Mouse (Mus musculus) liver, embryonic 12.5 days (tissue): ENCODE measurements around the gene Tpd52l2. TPM values are rescaled to one million over a fixed set of nuclear protein-coding genes. Genes with fewer than 3 reads are reported as not detected.

ENCODE experiments used
- ATAC-seq: fragments of 200-750 bp; cut with Nextera tagmentation; 2 replicates; pipeline ENCODE4 v1.8.0; 2017; ENCODE audit warnings: moderate number of reproducible peaks, mild to moderate bottlenecking, moderate library complexity
- H3K27ac ChIP-seq: fragments of 300-500 bp; sonication (generic); 2 replicates; pipeline ENCODE4 v1.5.1; 2016; ENCODE audit warnings: mild to moderate bottlenecking
- H3K27me3 ChIP-seq: fragments of 300-500 bp; sonication (generic); replicated peaks from 2 replicates; pipeline ENCODE4 v1.6.1; 2016; ENCODE audit warnings: mild to moderate bottlenecking, moderate library complexity
- H3K36me3 ChIP-seq: fragments of 300-500 bp; sonication (generic); 2 replicates; pipeline ENCODE4 v1.6.1; 2016; ENCODE audit warnings: mild to moderate bottlenecking, moderate library complexity
- H3K4me1 ChIP-seq: fragments of 300-500 bp; sonication (generic); 2 replicates; pipeline ENCODE4 v1.6.1; 2016
- H3K4me2 ChIP-seq: fragments of 300-500 bp; sonication (generic); 2 replicates; pipeline ENCODE4 v1.6.1; 2016; ENCODE audit warnings: mild to moderate bottlenecking, moderate library complexity
- H3K4me3 ChIP-seq: fragments of 300-500 bp; sonication (generic); 2 replicates; pipeline ENCODE4 v1.5.1; 2016; ENCODE audit warnings: mild to moderate bottlenecking, moderate library complexity
- H3K9ac ChIP-seq: fragments of 300-500 bp; sonication (generic); 2 replicates; pipeline ENCODE4 v1.6.1; 2016; ENCODE audit warnings: mild to moderate bottlenecking, moderate library complexity
- H3K9me3 ChIP-seq: fragments of 300-500 bp; sonication (generic); replicated peaks from 2 replicates; pipeline ENCODE4 v1.6.1; 2016; ENCODE audit warnings: mild to moderate bottlenecking, moderate library complexity
- WGBS: fragments of 180-500 bp; shearing (Covaris S2); methylation state at CpG from one replicate; pipeline ENCODE4 v1.1.7; 2016; ENCODE audit not compliant: insufficient replicate concordance; 5-methylcytosine and 5-hydroxymethylcytosine counted together
- polyA plus RNA-seq: library from polyadenylated mRNA; unstranded; fragments of >200 nt; fragmentation: Nextera tagmentation; extraction: Ambion mirVana; gene quantifications from 2 replicates; pipeline ENCODE4 v1.2.1, GENCODE M21; 2016

Tpd52l2 gene
- polyA plus RNA-seq, 1 experiment from 2014 or later, result 95.8 TPM

GRCm38 (mm10) chr2:181520118-181520935 is 23.4 kb downstream of the Tpd52l2 start, which contains the start of gene Dnajc5:
Gene Dnajc5, plus strand, starts transcription at chr2:181520485.
- H3K27ac ChIP-seq, result peak within 1 kb of the TSS; percentile 99
- no peaks in the 10 kb centered on the region for H3K27me3 ChIP-seq
- no peaks in the 10 kb centered on the region for H3K9me3 ChIP-seq
- H3K9ac ChIP-seq, result peak within 1 kb of the TSS; percentile 98
- H3K4me3 ChIP-seq, result peak within 1 kb of the TSS; percentile 96
- peaks cover 35% of the 10 kb centered on the region for H3K36me3 ChIP-seq
- WGBS, result 1% methylated on average over 74 of the region's 74 CpGs
- peaks cover 46% of the 10 kb centered on the region for H3K4me1 ChIP-seq
- peak; percentile 97 for ATAC-seq
- H3K4me2 ChIP-seq, result peak within 1 kb of the TSS; percentile 85

- no peaks in the 10 kb centered on the region for H3K27me3 ChIP-seq
- H3K9ac ChIP-seq, result peak overlapping the region; percentile 98
- under 1% methylated on average over 17 of the region's 17 CpGs for WGBS
- peaks cover 35% of the 10 kb centered on the region for H3K36me3 ChIP-seq
- no peaks in the 10 kb centered on the region for H3K9me3 ChIP-seq
- peak overlapping the region; percentile 96 for H3K4me3 ChIP-seq
- peak overlapping the region; percentile 85 for H3K4me2 ChIP-seq
- H3K27ac ChIP-seq, result peak overlapping the region; percentile 99
- ATAC-seq, result no peak
- H3K4me1 ChIP-seq, result peaks cover 46% of the 10 kb centered on the region
Measured at GRCm38 (mm10) chr2:181520936-181521227, 23.9 kb downstream of the Tpd52l2 start.

GRCm38 (mm10) chr2:181521491-181521890 is 24.5 kb downstream of the Tpd52l2 start:
- Histone ChIP-seq H3K4me1 (peaks cover 46% of the 10 kb centered on the region), H3K4me2 (peak overlapping the region; percentile 85), H3K9ac (peak overlapping the region; percentile 98), H3K4me3 (peak overlapping the region; percentile 96), H3K27me3 (no peaks in the 10 kb centered on the region), H3K9me3 (no peaks in the 10 kb centered on the region), H3K36me3 (peaks cover 31% of the 10 kb centered on the region), H3K27ac (peak overlapping the region; percentile 99)
- 36% methylated on average over 10 of the region's 10 CpGs for WGBS
- no peak for ATAC-seq

GRCm38 (mm10) chr2:181522811-181523210 is 25.9 kb downstream of the Tpd52l2 start:
- no peak for ATAC-seq
- peak overlapping the region; percentile 85 for H3K4me2 ChIP-seq
- no peaks in the 10 kb centered on the region for H3K9me3 ChIP-seq
- H3K27me3 ChIP-seq, result no peaks in the 10 kb centered on the region
- WGBS, result 46% methylated on average over 5 of the region's 5 CpGs
- peak overlapping the region; percentile 99 for H3K27ac ChIP-seq
- H3K4me3 ChIP-seq, result peak overlapping the region; percentile 96
- H3K36me3 ChIP-seq, result peaks cover 27% of the 10 kb centered on the region
- H3K9ac ChIP-seq, result peak overlapping the region; percentile 98; the same call in 1 of the 2 replicates
- H3K4me1 ChIP-seq, result peaks cover 46% of the 10 kb centered on the region

- 80% methylated on average over 5 of the region's 5 CpGs for WGBS
- no peak overlapping the region for H3K4me3 ChIP-seq
- H3K27me3 ChIP-seq, result no peaks in the 10 kb centered on the region
- H3K36me3 ChIP-seq, result peaks cover 47% of the 10 kb centered on the region
- peaks cover 32% of the 10 kb centered on the region for H3K4me1 ChIP-seq
- no peak overlapping the region for H3K27ac ChIP-seq
- H3K4me2 ChIP-seq, result no peak overlapping the region
- H3K9ac ChIP-seq, result no peak overlapping the region
- no peak for ATAC-seq
- H3K9me3 ChIP-seq, result no peaks in the 10 kb centered on the region
Measured at GRCm38 (mm10) chr2:181525526-181525925, 28.6 kb downstream of the Tpd52l2 start.

GRCm38 (mm10) chr2:181529076-181529475 is 32.1 kb downstream of the Tpd52l2 start:
- Histone ChIP-seq H3K27ac (no peak overlapping the region), H3K4me3 (no peak overlapping the region), H3K4me2 (no peak overlapping the region), H3K9ac (no peak overlapping the region), H3K9me3 (no peaks in the 10 kb centered on the region), H3K36me3 (peaks cover 66% of the 10 kb centered on the region), H3K4me1 (peaks cover 15% of the 10 kb centered on the region), H3K27me3 (no peaks in the 10 kb centered on the region)
- no peak for ATAC-seq
- 88% methylated on average over 1 of the region's 1 CpGs for WGBS

- no peaks in the 10 kb centered on the region for H3K9me3 ChIP-seq
- WGBS, result 88% methylated on average over 3 of the region's 3 CpGs
- no peak overlapping the region for H3K27ac ChIP-seq
- ATAC-seq, result no peak
- peaks cover 59% of the 10 kb centered on the region for H3K36me3 ChIP-seq
- H3K4me2 ChIP-seq, result no peak overlapping the region
- H3K27me3 ChIP-seq, result no peaks in the 10 kb centered on the region
- peaks cover 21% of the 10 kb centered on the region for H3K4me1 ChIP-seq
- no peak overlapping the region for H3K9ac ChIP-seq
- no peak overlapping the region for H3K4me3 ChIP-seq
Measured at GRCm38 (mm10) chr2:181532589-181532988, 35.6 kb downstream of the Tpd52l2 start.

GRCm38 (mm10) chr2:181536410-181536809 is 39.5 kb downstream of the Tpd52l2 start:
- Histone ChIP-seq H3K4me2 (no peak overlapping the region), H3K27ac (no peak overlapping the region), H3K9me3 (no peaks in the 10 kb centered on the region), H3K4me3 (no peak overlapping the region), H3K9ac (no peak overlapping the region), H3K4me1 (peaks cover 29% of the 10 kb centered on the region), H3K36me3 (peaks cover 30% of the 10 kb centered on the region), H3K27me3 (no peaks in the 10 kb centered on the region)
- ATAC-seq, result peak; percentile 28; the same call in 1 of the 2 replicates
- 57% methylated on average over 2 of the region's 2 CpGs for WGBS

- Histone ChIP-seq H3K9me3 (no peaks in the 10 kb centered on the region), H3K36me3 (peaks cover 22% of the 10 kb centered on the region), H3K27ac (peak overlapping the region; percentile 20; the same call in 1 of the 2 replicates), H3K27me3 (no peaks in the 10 kb centered on the region), H3K4me1 (peaks cover 25% of the 10 kb centered on the region), H3K4me3 (no peak overlapping the region), H3K9ac (0 out of 2 replicates have a peak overlapping the region, but pooled peaks have one; percentile 2), H3K4me2 (peak overlapping the region; percentile 27)
- 55% methylated on average over 2 of the region's 2 CpGs for WGBS
- ATAC-seq, result peak; percentile 70
Measured at GRCm38 (mm10) chr2:181537444-181538047, 40.6 kb downstream of the Tpd52l2 start.

- WGBS, result 81% methylated on average over 6 of the region's 6 CpGs
- Histone ChIP-seq H3K9me3 (no peaks in the 10 kb centered on the region), H3K27ac (no peak overlapping the region), H3K9ac (no peak overlapping the region), H3K4me3 (no peak overlapping the region), H3K36me3 (peaks cover 25% of the 10 kb centered on the region), H3K4me2 (no peak overlapping the region), H3K4me1 (peaks cover 43% of the 10 kb centered on the region), H3K27me3 (no peaks in the 10 kb centered on the region)
- no peak for ATAC-seq
Measured at GRCm38 (mm10) chr2:181541761-181542380, 44.9 kb downstream of the Tpd52l2 start.

GRCm38 (mm10) chr2:181546142-181546541 is 49.2 kb downstream of the Tpd52l2 start:
- Histone ChIP-seq H3K9me3 (no peaks in the 10 kb centered on the region), H3K4me1 (peaks cover 63% of the 10 kb centered on the region), H3K9ac (0 out of 2 replicates have a peak overlapping the region, but pooled peaks have one; percentile 18), H3K4me3 (no peak overlapping the region), H3K4me2 (peak overlapping the region; percentile 40), H3K27me3 (no peaks in the 10 kb centered on the region), H3K36me3 (peaks cover 61% of the 10 kb centered on the region), H3K27ac (peak overlapping the region; percentile 79)
- peak; percentile 84 for ATAC-seq
- 48% methylated on average over 7 of the region's 7 CpGs for WGBS

GRCm38 (mm10) chr2:181548227-181548626 is 51.3 kb downstream of the Tpd52l2 start:
- Histone ChIP-seq H3K4me1 (peaks cover 63% of the 10 kb centered on the region), H3K36me3 (peaks cover 75% of the 10 kb centered on the region), H3K9me3 (no peaks in the 10 kb centered on the region), H3K4me3 (no peak overlapping the region), H3K9ac (no peak overlapping the region), H3K27me3 (no peaks in the 10 kb centered on the region), H3K4me2 (no peak overlapping the region), H3K27ac (no peak overlapping the region)
- no peak for ATAC-seq
- WGBS, result 50% methylated on average over 1 of the region's 1 CpGs
